Mouse (Mus musculus) CD4-positive, CD25-positive, alpha-beta regulatory T cell, adult 4 months (primary cell): ENCODE results near the gene Gm8297. TPM values are rescaled to one million over a fixed set of nuclear protein-coding genes. Genes with fewer than 3 reads are reported as not detected.
"Not testable (repeated sequence)": the region's sequence is repeated elsewhere in the genome, so short reads cannot be mapped to it uniquely, and the experiment has no call there.

Experiments used
- ATAC-seq: one replicate; pipeline ENCODE4 v1.8.0; 2017
- polyA plus RNA-seq, 2 experiments: library from polyadenylated mRNA; unstranded; fragments of 100-300 nt; shearing (Covaris generic); gene quantifications; one replicate each; pipeline ENCODE4 v1.2.1; 2017

Gene Gm8297
- polyA plus RNA-seq, result not detected

- not testable (repeated sequence) for ATAC-seq
These were observed at the start of gene Gm8297 for GRCm38 (mm10) chr14:4983635-4984034. Gene Gm8297 (plus strand): TSS chr14:4983935.

DNA sequence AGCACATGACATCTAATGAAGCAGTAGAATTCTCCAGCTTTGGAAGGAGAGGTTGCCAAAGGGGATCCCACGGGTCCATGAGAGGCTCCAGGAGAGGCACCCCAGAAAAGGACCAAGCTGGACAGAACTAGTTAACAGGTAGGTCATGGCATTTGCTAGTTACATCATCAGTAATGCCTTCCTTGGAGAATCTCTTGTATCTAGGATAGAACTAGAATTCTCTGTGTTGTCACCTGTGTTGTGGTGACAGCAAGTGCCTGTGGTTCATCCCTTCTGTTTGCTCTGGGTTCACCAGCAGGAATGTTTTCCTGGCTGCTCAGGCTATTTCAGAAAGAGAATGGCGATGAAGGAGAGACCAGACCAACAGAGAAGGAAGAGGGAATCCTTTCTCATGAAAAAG is 31.9 kb downstream of the Gm8297 start, which contains the start of gene Gm3298:
Gene Gm3298, plus strand, starts transcription at position 301 of the 400 bp plus-strand sequence.
- ATAC-seq, result not testable (repeated sequence)

Other genes with a start within 250 kb of the Gm8297 start
- not detected for gene Gm9602, start 207.6 kb upstream of the Gm8297 start, polyA plus RNA-seq
- not detected for gene Gm3269, start 145.8 kb upstream of the Gm8297 start, polyA plus RNA-seq
- 1 to 10 TPM; 1.6 to 2.5 TPM for gene Gm3264, start 128.4 kb upstream of the Gm8297 start, polyA plus RNA-seq
- not detected for gene Gm3278, start 91.5 kb upstream of the Gm8297 start, polyA plus RNA-seq
- not detected for gene Gm3298, start 32.0 kb downstream of the Gm8297 start, polyA plus RNA-seq
- not detected for gene 4930555G01Rik, start 66.7 kb downstream of the Gm8297 start, polyA plus RNA-seq
- 1 to 10 TPM; 4.8 to 5.0 TPM for gene Gm8281, start 87.1 kb downstream of the Gm8297 start, polyA plus RNA-seq
- not detected for gene Gm8279, start 147.6 kb downstream of the Gm8297 start, polyA plus RNA-seq
- gene Gm3317, start 180.6 kb downstream of the Gm8297 start, polyA plus RNA-seq, result not detected
- gene Gm8271, start 201.9 kb downstream of the Gm8297 start, polyA plus RNA-seq, result not detected